Mouse (Mus musculus) intestine, postnatal 0 days (tissue): Measurements from ENCODE around the gene Slc25a25. TPM values are rescaled to one million over a fixed set of nuclear protein-coding genes. Genes with fewer than 3 reads are reported as not detected.

Experiments
- ATAC-seq: fragments of 200-750 bp; cut with Nextera tagmentation; 2 replicates; pipeline ENCODE4 v1.8.0; 2017; ENCODE audit warnings: mild to moderate bottlenecking, moderate TSS enrichment, moderate library complexity
- H3K27ac ChIP-seq: fragments of 300-500 bp; sonication (generic); 2 replicates; pipeline ENCODE4 v1.5.1; 2014; ENCODE audit warnings: mild to moderate bottlenecking, low read depth, low read length, moderate library complexity
- H3K27me3 ChIP-seq: fragments of 300-500 bp; sonication (generic); replicated peaks from 2 replicates; pipeline ENCODE4 v1.6.1; 2014; ENCODE audit warnings: low read length, mixed read lengths; ENCODE audit not compliant: control insufficient read depth, insufficient read depth
- H3K36me3 ChIP-seq: fragments of 300-500 bp; sonication (generic); 2 replicates; pipeline ENCODE4 v1.6.1; 2014; ENCODE audit warnings: mild to moderate bottlenecking, moderate library complexity; ENCODE audit not compliant: control insufficient read depth, insufficient read depth
- H3K4me1 ChIP-seq: fragments of 300-500 bp; sonication (generic); replicated peaks from 2 replicates; pipeline ENCODE4 v1.6.1; 2014; ENCODE audit warnings: antibody characterized with exemption, low read length, mixed read lengths; ENCODE audit not compliant: control insufficient read depth, insufficient read depth
- H3K4me2 ChIP-seq: fragments of 300-500 bp; sonication (generic); replicated peaks from 2 replicates; pipeline ENCODE4 v1.6.1; 2014; ENCODE audit warnings: low read depth, mild to moderate bottlenecking, moderate library complexity
- H3K4me3 ChIP-seq: fragments of 300-500 bp; sonication (generic); 2 replicates; pipeline ENCODE4 v1.5.1; 2014; ENCODE audit warnings: low read depth, low read length
- H3K9ac ChIP-seq: fragments of 300-500 bp; sonication (generic); 2 replicates; pipeline ENCODE4 v1.6.1; 2014; ENCODE audit warnings: mild to moderate bottlenecking, low read depth, low read length
- H3K9me3 ChIP-seq: fragments of 300-500 bp; sonication (generic); 2 replicates; pipeline ENCODE4 v1.6.1; 2016; ENCODE audit warnings: mixed run types; ENCODE audit not compliant: control insufficient read depth
- CTCF ChIP-seq: sonication (generic); IDR thresholded peaks from 2 replicates; pipeline ENCODE4 v1.5.1; 2016; ENCODE audit warnings: low read depth, mild to moderate bottlenecking, control low read depth, antibody characterized with exemption, moderate library complexity
- WGBS: fragments of 180-500 bp; shearing (Covaris S2); extraction: QIAGEN DNeasy Blood & Tissue Kit; methylation state at CpG from one replicate; pipeline ENCODE4 v1.1.7; 2014; 5-methylcytosine and 5-hydroxymethylcytosine counted together
- polyA plus RNA-seq: library from polyadenylated mRNA; unstranded; fragments of >200 nt; fragmentation: Nextera tagmentation; extraction: Ambion mirVana; gene quantifications from 2 replicates; pipeline ENCODE4 v1.2.1, GENCODE M21; 2015

Slc25a25 gene
- polyA plus RNA-seq, 1 experiment from 2014 or later = 45.1 TPM

- H3K9me3 ChIP-seq = no peaks in the 10 kb centered on the region
- no peak for ATAC-seq
- H3K27ac ChIP-seq = no peak overlapping the region
- no peak overlapping the region for H3K4me3 ChIP-seq
- no peak overlapping the region for H3K4me2 ChIP-seq
- no peak for TF ChIP-seq CTCF
- 92% methylated on average over 5 of the region's 5 CpGs for WGBS
- H3K36me3 ChIP-seq = no peaks in the 10 kb centered on the region
- H3K4me1 ChIP-seq = 0 out of 2 replicates have a peak, but pooled peaks cover 3% of the 10 kb centered on the region
- no peak overlapping the region for H3K9ac ChIP-seq
- H3K27me3 ChIP-seq = no peaks in the 10 kb centered on the region
Measured at GRCm38 (mm10) chr2:32392063-32392462, 59.2 kb downstream of the Slc25a25 start.

DNA sequence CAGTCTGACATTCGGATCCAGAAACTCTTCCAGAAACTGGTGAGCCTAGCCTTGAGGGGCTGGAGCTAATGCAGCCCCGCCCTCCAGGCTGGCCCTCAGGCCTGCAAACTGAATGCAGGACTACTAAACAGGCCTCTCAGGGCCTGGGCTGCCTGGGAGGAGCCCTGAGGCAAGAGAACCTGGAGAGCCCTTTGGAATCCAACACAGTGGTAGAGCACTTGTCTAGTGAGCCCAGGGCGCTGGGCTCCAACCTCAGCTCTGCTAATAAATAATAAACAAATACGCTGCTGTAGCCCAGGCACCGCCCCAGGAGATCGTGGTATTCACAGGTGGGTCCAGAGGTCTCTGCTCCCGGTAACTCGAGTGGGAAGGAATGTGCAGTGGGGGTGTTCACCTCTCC is 60.4 kb downstream of the Slc25a25 start:
- H3K9me3 ChIP-seq = no peaks in the 10 kb centered on the region
- H3K4me3 ChIP-seq = no peak overlapping the region
- no peak overlapping the region for H3K4me2 ChIP-seq
- H3K36me3 ChIP-seq = no peaks in the 10 kb centered on the region
- H3K4me1 ChIP-seq = 0 out of 2 replicates have a peak, but pooled peaks cover 3% of the 10 kb centered on the region
- H3K27ac ChIP-seq = no peak overlapping the region
- no peak overlapping the region for H3K9ac ChIP-seq
- no peak for TF ChIP-seq CTCF
- H3K27me3 ChIP-seq = no peaks in the 10 kb centered on the region
- ATAC-seq = no peak
- WGBS = 57% methylated on average over 8 of the region's 8 CpGs

GRCm38 (mm10) chr2:32389157-32389556 is 62.1 kb downstream of the Slc25a25 start:
- no peak for ATAC-seq
- WGBS = 83% methylated on average over 2 of the region's 2 CpGs
- H3K27ac ChIP-seq = no peak overlapping the region
- H3K27me3 ChIP-seq = no peaks in the 10 kb centered on the region
- no peak overlapping the region for H3K9ac ChIP-seq
- no peak for TF ChIP-seq CTCF
- no peaks in the 10 kb centered on the region for H3K9me3 ChIP-seq
- no peak overlapping the region for H3K4me3 ChIP-seq
- H3K4me2 ChIP-seq = no peak overlapping the region
- no peaks in the 10 kb centered on the region for H3K36me3 ChIP-seq
- no peaks in the 10 kb centered on the region for H3K4me1 ChIP-seq

GRCm38 (mm10) chr2:32387706-32388490 is 63.3 kb downstream of the Slc25a25 start, which contains the start of gene Lcn2:
TSS of gene Lcn2 (minus strand) at chr2:32388252.
- WGBS = 60% methylated on average over 5 of the region's 5 CpGs

DNA sequence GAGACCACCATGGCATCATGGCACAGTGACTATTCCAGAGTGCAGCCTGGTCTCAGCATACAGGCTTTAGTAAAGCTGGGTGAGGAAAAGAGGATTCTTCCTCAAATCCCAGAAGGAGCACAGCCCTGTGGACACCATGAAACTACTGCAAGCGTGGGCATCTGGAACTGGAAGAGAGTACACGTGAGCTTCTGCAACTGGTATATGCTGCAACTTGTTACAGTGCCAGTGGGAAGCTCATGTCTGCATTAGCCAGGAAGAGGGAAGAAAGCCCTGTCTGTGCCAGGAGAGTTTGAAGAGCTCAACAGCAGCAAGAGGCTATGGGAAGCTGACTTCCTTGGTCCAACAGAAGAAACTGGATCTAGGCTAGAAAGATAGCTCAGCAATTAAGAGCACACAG is 68.6 kb downstream of the Slc25a25 start:
- H3K36me3 ChIP-seq = peaks cover 16% of the 10 kb centered on the region
- no peaks in the 10 kb centered on the region for H3K9me3 ChIP-seq
- H3K4me2 ChIP-seq = peak overlapping the region; percentile 82; the same call in 1 of the 2 replicates
- H3K4me1 ChIP-seq = 0 out of 2 replicates have a peak, but pooled peaks cover 4% of the 10 kb centered on the region
- H3K27ac ChIP-seq = no peak overlapping the region
- H3K4me3 ChIP-seq = no peak overlapping the region
- TF ChIP-seq CTCF = no peak
- 78% methylated on average over 2 of the region's 2 CpGs for WGBS
- no peak for ATAC-seq
- no peak overlapping the region for H3K9ac ChIP-seq
- H3K27me3 ChIP-seq = no peaks in the 10 kb centered on the region

More at GRCm38 (mm10) chr2:32387706-32388490, 63.3 kb downstream of the Slc25a25 start, which contains the start of gene Lcn2:
- ATAC-seq = no peak
- Histone ChIP-seq H3K4me1 (no peaks in the 10 kb centered on the region), H3K9ac (no peak within 1 kb of the TSS), H3K36me3 (no peaks in the 10 kb centered on the region), H3K4me3 (no peak within 1 kb of the TSS), H3K4me2 (no peak within 1 kb of the TSS), H3K27ac (no peak within 1 kb of the TSS), H3K9me3 (no peaks in the 10 kb centered on the region), H3K27me3 (no peaks in the 10 kb centered on the region)
- no peak for TF ChIP-seq CTCF

- H3K36me3 ChIP-seq = peaks cover 25% of the 10 kb centered on the region
- TF ChIP-seq CTCF = no peak
- 0 out of 2 replicates have a peak, but pooled peaks cover 4% of the 10 kb centered on the region for H3K4me1 ChIP-seq
- WGBS = under 1% methylated on average over 47 of the region's 47 CpGs
- no peaks in the 10 kb centered on the region for H3K27me3 ChIP-seq
- H3K4me2 ChIP-seq = peak within 1 kb of the TSS; percentile 82
- peak within 1 kb of the TSS; percentile 43 for H3K9ac ChIP-seq
- H3K9me3 ChIP-seq = no peaks in the 10 kb centered on the region
- peak within 1 kb of the TSS; percentile 47 for H3K4me3 ChIP-seq
- 0 out of 2 replicates have a peak within 1 kb of the TSS, but pooled peaks have one; percentile 46 for H3K27ac ChIP-seq
- peak; percentile 92 for ATAC-seq
Measured at GRCm38 (mm10) chr2:32381775-32382223, 69.4 kb downstream of the Slc25a25 start, which contains the start of gene 1110008P14Rik. TSS of gene 1110008P14Rik (minus strand) at chr2:32381938.
